Mouse (Mus musculus) heart, postnatal 0 days (tissue): ENCODE results near the gene Cd8a. TPM values are rescaled to one million over a fixed set of nuclear protein-coding genes. Genes with fewer than 3 reads are reported as not detected.

Experiments used
- ATAC-seq: fragments of 200-750 bp; cut with Nextera tagmentation; 2 replicates; pipeline ENCODE4 v1.8.0; 2017; ENCODE audit warnings: low read depth, moderate number of reproducible peaks, moderate library complexity; ENCODE audit not compliant: insufficient read depth
- DNase-seq: peaks from one replicate; pipeline ENCODE4 v3.0.0-alpha.2; 2016; ENCODE audit warnings: low spot score
- H3K27ac ChIP-seq: fragments of 300-500 bp; sonication (generic); 2 replicates; pipeline ENCODE4 v1.5.1; 2014; ENCODE audit warnings: low read depth, mild to moderate bottlenecking
- H3K27me3 ChIP-seq: fragments of 300-500 bp; sonication (generic); 2 replicates; pipeline ENCODE4 v1.6.1; 2014; ENCODE audit warnings: low read length, mixed read lengths; ENCODE audit not compliant: control insufficient read depth, insufficient read depth
- H3K36me3 ChIP-seq: fragments of 300-500 bp; sonication (generic); replicated peaks from 2 replicates; pipeline ENCODE4 v1.6.1; 2014; ENCODE audit warnings: low read length, mixed read lengths; ENCODE audit not compliant: control insufficient read depth, insufficient read depth
- H3K4me1 ChIP-seq: fragments of 300-500 bp; sonication (generic); 2 replicates; pipeline ENCODE4 v1.6.1; 2014; ENCODE audit warnings: antibody characterized with exemption; ENCODE audit not compliant: control insufficient read depth, insufficient read depth
- H3K4me2 ChIP-seq: fragments of 300-500 bp; sonication (generic); 2 replicates; pipeline ENCODE4 v1.6.1; 2014; ENCODE audit warnings: low read depth, mild to moderate bottlenecking, low read length, moderate library complexity
- H3K4me3 ChIP-seq: fragments of 300-500 bp; sonication (generic); 2 replicates; pipeline ENCODE4 v1.5.1; 2014; ENCODE audit warnings: low read depth, low read length
- H3K9ac ChIP-seq: fragments of 300-500 bp; sonication (generic); replicated peaks from 2 replicates; pipeline ENCODE4 v1.6.1; 2014; ENCODE audit warnings: low read depth, low read length, mixed read lengths
- H3K9me3 ChIP-seq: fragments of 300-500 bp; sonication (generic); replicated peaks from 2 replicates; pipeline ENCODE4 v1.6.1; 2016; ENCODE audit warnings: low read length; ENCODE audit not compliant: control insufficient read depth
- CTCF ChIP-seq: IDR thresholded peaks from 2 replicates; pipeline ENCODE4 v1.5.1; 2016; ENCODE audit warnings: antibody characterized with exemption, control low read depth, low read depth
- EP300 ChIP-seq: IDR thresholded peaks from 2 replicates; pipeline ENCODE4 v1.6.1; 2016; ENCODE audit warnings: antibody characterized with exemption, low read depth
- whole genome bisulfite sequencing: fragments of 180-500 bp; shearing (Covaris S2); extraction: QIAGEN DNeasy Blood & Tissue Kit; methylation state at CpG from one replicate; pipeline ENCODE4 v1.1.7; 2014; 5-methylcytosine and 5-hydroxymethylcytosine counted together
- polyA plus RNA-seq: library from polyadenylated mRNA; unstranded; fragments of >200 nt; fragmentation: Nextera tagmentation; extraction: Ambion mirVana; gene quantifications from 2 replicates; pipeline ENCODE4 v1.2.1, GENCODE M21; 2015
- total RNA-seq: library from RNA; depleted of rRNA; stranded (reverse); fragments of >200 nt; gene quantifications from 2 replicates; pipeline ENCODE4 v1.2.3, GENCODE M21; 2014; ENCODE audit warnings: low replicate concordance; rRNA removed

The Cd8a gene
- total and polyA plus RNA-seq, 2 experiments from 2014 or later, result 0.04 TPM; not detected in 1

DNA sequence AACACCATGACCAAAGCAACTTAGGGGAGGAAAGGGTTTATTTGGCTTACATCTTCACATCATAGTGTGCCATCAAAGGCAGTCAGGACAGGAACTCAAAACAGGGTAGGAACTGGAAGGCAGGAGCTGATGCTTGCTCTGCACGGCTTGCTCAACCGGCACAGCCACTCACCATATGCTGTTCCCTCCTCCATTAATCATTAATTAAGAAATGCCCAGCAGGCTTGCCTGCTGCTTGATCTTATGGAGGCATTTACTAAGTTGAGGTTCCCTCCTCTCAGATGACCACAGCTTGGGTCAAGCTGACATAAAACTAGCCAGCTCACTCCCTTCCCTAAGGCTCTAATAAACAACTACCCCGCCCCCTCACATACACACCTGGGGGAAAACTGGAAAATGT lies 48.9 kb downstream of the Cd8a start:
- 91% methylated on average over 3 of the region's 3 CpGs for WGBS

DNA sequence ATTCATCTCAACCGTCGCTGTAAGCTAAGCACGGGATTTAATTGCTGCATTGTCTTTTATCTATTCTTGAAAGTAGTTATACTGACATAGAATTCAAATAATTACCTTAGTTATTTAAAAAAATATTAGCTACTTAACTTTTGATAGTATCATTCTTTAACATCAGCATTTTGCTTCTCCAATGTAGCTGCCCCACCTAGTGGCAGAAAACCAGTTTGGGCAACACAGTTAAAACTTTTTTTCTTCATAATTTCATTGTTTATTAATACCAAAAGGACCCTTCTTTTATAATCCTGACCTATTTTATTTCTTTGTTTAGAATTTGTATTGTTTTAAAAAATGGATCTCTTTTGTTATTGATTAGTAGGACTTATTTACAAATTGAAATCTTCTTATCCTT lies 49.9 kb downstream of the Cd8a start:
- Histone ChIP-seq H3K4me1 (peaks cover 5% of the 10 kb centered on the region; the same call in 1 of the 2 replicates), H3K4me2 (no peak overlapping the region), H3K9me3 (no peaks in the 10 kb centered on the region), H3K27ac (no peak overlapping the region), H3K4me3 (no peak overlapping the region), H3K36me3 (peaks cover 14% of the 10 kb centered on the region), H3K9ac (no peak overlapping the region), H3K27me3 (no peaks in the 10 kb centered on the region)
- WGBS, result 82% methylated on average over 3 of the region's 3 CpGs
- peak; percentile 53 for TF ChIP-seq CTCF
- no peak for TF ChIP-seq EP300
- ATAC-seq, result no peak
- peak; percentile 20 for DNase-seq

More for the DNA sequence above, 48.9 kb downstream of the Cd8a start:
- Histone ChIP-seq H3K9me3 (no peaks in the 10 kb centered on the region), H3K9ac (no peak overlapping the region), H3K36me3 (0 out of 2 replicates have a peak, but pooled peaks cover 5% of the 10 kb centered on the region), H3K27ac (no peak overlapping the region), H3K4me1 (peaks cover 5% of the 10 kb centered on the region; the same call in 1 of the 2 replicates), H3K4me2 (no peak overlapping the region), H3K27me3 (no peaks in the 10 kb centered on the region), H3K4me3 (no peak overlapping the region)
- no peak for ATAC-seq
- TF ChIP-seq EP300 (no peak), CTCF (no peak)
- DNase-seq, result no peak

DNA sequence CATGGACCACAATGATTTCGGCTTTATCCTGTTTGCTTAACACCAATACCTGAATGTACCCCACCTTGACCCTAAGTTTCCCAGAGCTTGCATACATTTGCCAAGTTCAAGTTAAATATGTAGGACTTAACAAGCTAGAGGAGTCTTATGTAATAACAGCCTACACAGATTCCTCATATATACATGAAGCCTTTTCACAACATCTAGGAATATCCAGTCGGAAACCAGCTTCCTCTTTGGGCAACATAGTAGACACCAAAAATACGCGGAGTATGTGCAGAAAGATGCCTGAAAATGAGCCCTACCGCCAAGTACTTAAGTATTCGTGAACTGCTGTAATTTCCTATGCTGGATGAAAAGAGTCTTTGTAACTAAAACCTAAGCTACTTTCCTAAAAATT lies 52.5 kb downstream of the Cd8a start:
- Histone ChIP-seq H3K9ac (no peak overlapping the region), H3K4me1 (no peaks in the 10 kb centered on the region), H3K27me3 (no peaks in the 10 kb centered on the region), H3K4me2 (no peak overlapping the region), H3K4me3 (no peak overlapping the region), H3K36me3 (peaks cover 23% of the 10 kb centered on the region), H3K9me3 (no peaks in the 10 kb centered on the region), H3K27ac (no peak overlapping the region)
- DNase-seq, result no peak
- 90% methylated on average over 6 of the region's 6 CpGs for WGBS
- TF ChIP-seq EP300, result no peak
- no peak for TF ChIP-seq CTCF
- ATAC-seq, result no peak

- Histone ChIP-seq H3K4me2 (no peak overlapping the region), H3K36me3 (peaks cover 23% of the 10 kb centered on the region), H3K27me3 (no peaks in the 10 kb centered on the region), H3K4me1 (no peaks in the 10 kb centered on the region), H3K4me3 (no peak overlapping the region), H3K9ac (no peak overlapping the region), H3K27ac (no peak overlapping the region), H3K9me3 (no peaks in the 10 kb centered on the region)
- DNase-seq (no peak), ATAC-seq (no peak)
- TF ChIP-seq CTCF (no peak), EP300 (no peak)
- WGBS, result 71% methylated on average over 4 of the region's 4 CpGs
These were observed 54.9 kb downstream of the Cd8a start for GRCm38 (mm10) chr6:71427996-71428725.

Other genes starting within 250 kb of the Cd8a start
- 3.7 and 11.1 TPM in 2 replicates for gene Thnsl2, start 229.0 kb upstream of the Cd8a start, total RNA-seq
- gene Thnsl2, start 229.0 kb upstream of the Cd8a start, polyA plus RNA-seq, result 6.9 and 7.6 TPM in 2 replicates
- gene Fabp1, start 173.6 kb upstream of the Cd8a start, total RNA-seq, result not detected in 2 replicates
- gene Fabp1, start 173.6 kb upstream of the Cd8a start, polyA plus RNA-seq, result 0.23 and 0.83 TPM in 2 replicates
- gene Krcc1, start 101.8 kb upstream of the Cd8a start, total RNA-seq, result 47.8 and 51.7 TPM in 2 replicates
- gene Krcc1, start 101.8 kb upstream of the Cd8a start, polyA plus RNA-seq, result 82.5 and 83.7 TPM in 2 replicates
- gene Smyd1, start 51.2 kb upstream of the Cd8a start, total RNA-seq, result 287 and 316 TPM in 2 replicates
- gene Smyd1, start 51.2 kb upstream of the Cd8a start, polyA plus RNA-seq, result 106 and 109 TPM in 2 replicates
- gene Cd8b1, start 50.6 kb upstream of the Cd8a start, total RNA-seq, result 0.08 TPM in 1 of 2 replicates, not detected in the other
- gene Cd8b1, start 50.6 kb upstream of the Cd8a start, polyA plus RNA-seq, result 0.12 and 0.18 TPM in 2 replicates
- gene Rmnd5a, start 67.2 kb downstream of the Cd8a start, total RNA-seq, result 35.2 and 50.2 TPM in 2 replicates
- gene Rmnd5a, start 67.2 kb downstream of the Cd8a start, polyA plus RNA-seq, result 6.9 and 7.0 TPM in 2 replicates
- gene Rnf103, start 120.5 kb downstream of the Cd8a start, total RNA-seq, result 17.3 and 33.7 TPM in 2 replicates
- gene Rnf103, start 120.5 kb downstream of the Cd8a start, polyA plus RNA-seq, result 14.5 and 14.9 TPM in 2 replicates
- 46.1 and 51.7 TPM in 2 replicates for gene Chmp3, start 170.4 kb downstream of the Cd8a start, total RNA-seq
- 62.5 and 63.3 TPM in 2 replicates for gene Chmp3, start 170.4 kb downstream of the Cd8a start, polyA plus RNA-seq